Mouse (Mus musculus) thymus, postnatal 14 days (tissue): Measurements from ENCODE around the gene Asap2.

Experiments used
- DNase-seq: peaks from one replicate; pipeline ENCODE4 v3.0.0; 2021

The Asap2 gene

GRCm38 (mm10) chr12:21217776-21218444 lies 227.7 kb downstream of the Asap2 start:
- DNase-seq: no peak

- no peak for DNase-seq
Measured at GRCm38 (mm10) chr12:21220596-21220995, 230.3 kb downstream of the Asap2 start.

- no peak for DNase-seq
Measured at GRCm38 (mm10) chr12:21223923-21224322, 233.7 kb downstream of the Asap2 start.

- DNase-seq: no peak
Measured at GRCm38 (mm10) chr12:21225358-21225757, 235.1 kb downstream of the Asap2 start.

GRCm38 (mm10) chr12:21226316-21226715 lies 236.1 kb downstream of the Asap2 start:
- DNase-seq: no peak

GRCm38 (mm10) chr12:21227076-21227980 lies 237.1 kb downstream of the Asap2 start:
- peak; percentile 13 for DNase-seq

GRCm38 (mm10) chr12:21228650-21229049 lies 238.4 kb downstream of the Asap2 start:
- DNase-seq: no peak

- DNase-seq: no peak
Measured at GRCm38 (mm10) chr12:21229076-21229918, 239.0 kb downstream of the Asap2 start.

- no peak for DNase-seq
Measured at GRCm38 (mm10) chr12:21233727-21234126, 243.5 kb downstream of the Asap2 start.

GRCm38 (mm10) chr12:21234560-21234959 lies 244.3 kb downstream of the Asap2 start:
- no peak for DNase-seq

GRCm38 (mm10) chr12:21241965-21242364 lies 251.7 kb downstream of the Asap2 start:
- no peak for DNase-seq

- DNase-seq: no peak
Measured at GRCm38 (mm10) chr12:21244375-21244960, 254.2 kb downstream of the Asap2 start.

GRCm38 (mm10) chr12:21247711-21248392 lies 257.6 kb downstream of the Asap2 start:
- no peak for DNase-seq

- DNase-seq: peak; percentile 40
Measured at GRCm38 (mm10) chr12:21260494-21261256, 270.4 kb downstream of the Asap2 start.

- DNase-seq: no peak
Measured at GRCm38 (mm10) chr12:21261521-21261920, 271.3 kb downstream of the Asap2 start.

- no peak for DNase-seq
Measured at GRCm38 (mm10) chr12:21263256-21263655, 273.0 kb downstream of the Asap2 start.

- DNase-seq: no peak
Measured at GRCm38 (mm10) chr12:21264241-21264640, 274.0 kb downstream of the Asap2 start.

GRCm38 (mm10) chr12:21264970-21265369 lies 274.7 kb downstream of the Asap2 start:
- no peak for DNase-seq

- no peak for DNase-seq
Measured at GRCm38 (mm10) chr12:21265501-21265900, 275.2 kb downstream of the Asap2 start.

- peak; percentile 45 for DNase-seq
Measured at GRCm38 (mm10) chr12:21265946-21266783, 275.9 kb downstream of the Asap2 start.

- no peak for DNase-seq
Measured at GRCm38 (mm10) chr12:21266784-21267098, 276.5 kb downstream of the Asap2 start.
